Mouse (Mus musculus) liver, postnatal 0 days (tissue): ENCODE measurements at regions not wholly inside any gene's neighbourhood (a gene's known extent, or its start where the extent isn't known, plus 50 kb on each side); places are given as distances from the start of the nearest gene placed in this dataset.

Experiments used
- CTCF ChIP-seq: sonication (generic); IDR thresholded peaks from 2 replicates; pipeline ENCODE4 v1.5.1; 2016; ENCODE audit warnings: antibody characterized with exemption, low read depth
- EP300 ChIP-seq: IDR thresholded peaks from 2 replicates; pipeline ENCODE4 v1.6.1; 2016; ENCODE audit warnings: antibody characterized with exemption, low read depth, mild to moderate bottlenecking

GRCm38 (mm10) chr14:46505266-46505665 lies 114.8 kb upstream of the Bmp4 start:
- no peak for TF ChIP-seq EP300
- TF ChIP-seq CTCF, result peak; percentile 40
